Mouse (Mus musculus) heart, postnatal 25 days (tissue): ENCODE results near the gene March8. TPM values are rescaled to one million over a fixed set of nuclear protein-coding genes. Genes with fewer than 3 reads are reported as not detected.

ENCODE experiments used
- DNase-seq: peaks from one replicate; pipeline ENCODE4 v3.0.0; 2022; ENCODE audit warnings: low spot score
- intact Hi-C: fragments of 180-260 bp; cut with DNase I; formaldehyde crosslinking; loops from one replicate; pipeline ENCODE4 v1.15.1; 2025
- total RNA-seq, 2 experiments: library from RNA; stranded (reverse); gene quantifications; 2 replicates each; pipeline ENCODE4 v1.2.3; 2021

Gene March8
- total RNA-seq, 2 experiments from 2014 or later, result 38.6 to 41.2 TPM

DNA sequence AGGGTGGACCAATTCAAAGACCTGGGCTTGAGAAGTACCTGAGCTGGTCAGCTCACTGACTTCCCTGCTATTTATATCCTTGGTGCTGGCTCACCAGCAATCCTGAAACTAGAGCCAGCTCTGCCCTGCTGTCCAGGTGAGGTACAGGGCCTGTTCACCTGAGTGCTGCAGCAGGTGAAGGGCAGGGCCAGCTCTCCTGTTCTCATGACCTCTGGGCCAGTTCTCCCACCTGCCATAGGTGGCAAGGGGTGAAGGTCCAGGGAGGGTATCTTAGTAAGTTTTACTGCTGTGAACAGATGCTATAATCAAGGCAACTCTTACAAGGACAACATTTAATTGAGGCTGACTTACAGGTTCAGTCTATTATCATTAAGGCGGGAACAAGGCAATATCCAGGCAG is 32.0 kb downstream of the March8 start:
- intact Hi-C loops, result no loop called here
- no peak for DNase-seq

DNA sequence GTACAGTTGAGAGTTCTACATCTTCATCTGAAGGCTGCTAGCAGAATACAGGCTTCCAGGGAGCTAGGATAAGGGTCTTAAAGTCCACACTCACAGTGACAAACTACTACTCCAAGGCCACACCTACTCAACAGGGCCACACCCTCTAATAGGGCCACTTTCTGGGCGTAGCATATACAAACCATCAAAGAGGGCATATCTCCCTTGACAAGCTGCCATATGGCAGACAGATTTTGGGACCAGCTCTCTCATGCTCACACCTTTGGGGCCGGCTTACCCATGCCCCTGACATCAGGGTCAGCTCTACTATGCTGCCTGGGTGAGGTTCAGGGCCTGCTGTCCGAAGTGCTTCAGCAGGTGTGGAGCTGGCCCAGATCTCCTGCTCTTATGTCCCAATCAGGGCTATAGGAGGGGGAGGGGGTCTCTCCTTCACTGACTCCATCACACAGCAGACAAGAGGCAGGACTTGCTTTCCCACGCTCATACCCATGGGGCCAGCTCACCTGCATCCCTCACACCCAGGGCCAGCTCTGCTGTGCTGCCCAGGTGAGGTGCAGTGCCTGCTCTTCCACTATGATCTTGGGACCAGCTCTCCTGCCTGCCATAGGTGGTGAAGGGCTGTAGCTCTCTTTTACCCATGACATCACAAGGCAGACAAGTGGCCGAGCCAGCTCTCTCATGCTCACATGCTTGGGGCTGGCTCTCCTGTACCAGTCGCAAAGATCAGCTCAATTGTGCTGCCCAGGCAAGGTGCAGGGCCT is 32.6 kb downstream of the March8 start:
- intact Hi-C loops, result no loop called here
- DNase-seq, result no peak

DNA sequence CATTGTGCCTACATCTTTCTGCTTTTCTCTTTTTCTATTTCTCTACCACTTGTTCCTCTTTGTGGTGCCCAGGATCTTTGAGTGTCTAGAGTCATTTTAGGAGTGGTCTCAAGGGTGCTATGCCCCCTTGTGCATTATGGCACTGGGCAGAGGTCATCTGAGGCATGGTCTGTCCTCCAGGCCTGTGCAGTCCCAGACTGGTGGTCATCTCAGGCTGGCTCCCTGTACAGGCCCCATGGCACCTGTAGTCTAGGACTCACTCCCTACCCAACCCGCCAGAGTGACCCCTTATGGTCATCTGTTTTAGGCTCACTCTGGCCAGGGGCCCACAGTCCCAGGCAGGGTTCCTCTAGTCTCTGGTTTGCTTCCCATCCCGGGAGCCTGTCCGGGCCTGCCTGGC is 33.7 kb downstream of the March8 start:
- intact Hi-C loops, result no loop called here
- DNase-seq, result no peak

DNA sequence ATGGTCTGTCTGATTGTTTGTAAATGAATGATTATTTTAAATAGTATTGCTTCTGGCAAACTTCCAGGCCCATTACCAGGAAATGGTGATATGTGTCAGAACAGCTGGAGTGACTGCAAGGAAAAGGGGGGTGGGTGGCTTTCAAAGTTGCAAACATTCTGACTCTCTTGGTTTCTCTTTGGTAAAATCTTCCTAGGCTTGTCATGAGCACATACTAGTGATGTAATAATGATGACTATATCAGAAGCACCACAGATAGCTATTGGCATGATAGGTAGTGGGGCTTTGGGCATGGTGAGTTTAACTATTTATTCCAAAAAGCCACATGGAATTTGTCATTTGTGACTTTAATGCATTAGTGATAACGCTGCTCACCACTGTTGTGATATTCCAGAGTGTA is 36.3 kb downstream of the March8 start:
- intact Hi-C loops, result no loop called here
- no peak for DNase-seq

DNA sequence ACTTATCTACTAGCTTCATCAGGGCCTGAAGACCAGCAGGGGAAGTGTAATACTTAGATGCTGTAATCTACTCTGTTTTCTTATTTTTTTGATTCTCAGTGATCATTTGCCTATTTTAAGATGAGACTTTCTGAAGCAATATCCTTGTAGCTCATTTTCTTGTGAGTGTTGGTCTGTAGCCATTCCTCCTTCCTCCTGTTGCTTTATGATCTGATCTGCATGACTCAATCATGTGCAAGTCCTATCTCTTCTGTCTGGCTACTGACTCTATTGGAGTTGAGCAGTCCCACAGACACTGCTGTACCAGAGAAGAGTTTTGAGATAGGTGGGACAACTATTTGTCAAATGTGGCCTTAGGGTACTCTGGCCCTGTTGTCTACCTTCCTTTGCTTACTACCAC is 36.8 kb downstream of the March8 start:
- DNase-seq, result no peak
- intact Hi-C loops, result no loop called here

DNA sequence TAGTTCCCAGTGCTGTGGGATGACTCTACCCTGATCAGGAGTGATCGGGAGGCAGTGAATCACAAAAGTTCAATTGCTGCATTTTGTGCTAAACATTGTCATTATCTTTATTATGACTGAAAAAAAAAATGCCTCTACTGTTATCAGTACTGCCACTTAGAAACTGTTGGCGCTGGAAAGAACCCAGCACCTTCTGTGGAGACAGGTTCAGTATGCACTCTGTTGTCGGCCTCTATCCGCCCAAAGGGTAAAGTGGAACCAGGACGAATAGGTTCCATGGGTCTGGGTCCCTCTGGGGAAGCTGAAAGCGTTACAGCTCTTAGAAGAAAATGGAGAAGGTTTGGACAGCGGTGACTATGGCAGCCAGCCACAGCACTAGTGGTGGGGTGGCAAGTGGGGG is 41.1 kb downstream of the March8 start:
- no peak for DNase-seq
- intact Hi-C loops, result no loop called here

DNA sequence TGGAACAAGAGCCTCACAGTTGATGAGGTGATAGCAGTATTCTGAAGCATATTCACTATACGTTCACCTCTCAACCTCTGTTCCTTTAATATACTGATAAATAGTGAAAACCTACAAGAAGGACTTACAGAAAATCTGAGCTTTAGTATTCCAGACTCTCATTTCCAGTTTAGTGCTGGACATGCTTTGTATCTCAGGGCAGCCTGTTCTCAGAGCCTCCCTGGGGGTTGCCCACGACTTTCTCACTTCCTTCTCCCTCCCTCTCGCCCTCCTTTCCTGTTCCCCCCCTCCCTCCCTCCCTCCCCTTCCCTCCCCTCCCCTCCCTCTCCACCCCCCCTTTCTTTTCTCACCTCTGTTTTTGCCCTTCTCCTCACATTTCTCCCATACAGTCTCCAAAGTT is 42.3 kb downstream of the March8 start:
- intact Hi-C loops, result no loop called here
- no peak for DNase-seq

DNA sequence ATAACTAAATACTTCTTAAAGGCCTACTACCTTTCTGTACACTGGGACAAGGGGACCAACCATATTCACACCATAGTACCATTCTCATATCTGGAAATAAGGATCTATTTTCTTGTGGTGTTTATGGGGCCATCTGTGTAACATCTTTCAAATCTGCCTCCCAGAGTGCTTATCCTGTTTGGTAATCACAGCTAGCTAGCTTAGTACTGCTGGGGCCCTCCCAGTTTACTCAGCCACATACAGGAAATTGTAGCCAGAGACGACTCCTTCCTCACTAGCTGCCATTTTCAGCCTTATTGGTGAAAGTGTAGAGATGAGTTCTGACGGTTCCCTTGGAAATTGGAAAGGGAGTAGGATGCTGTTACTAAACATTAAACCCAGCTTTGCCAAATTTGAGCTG is 43.8 kb downstream of the March8 start:
- intact Hi-C loops, result no loop called here
- DNase-seq, result no peak

DNA sequence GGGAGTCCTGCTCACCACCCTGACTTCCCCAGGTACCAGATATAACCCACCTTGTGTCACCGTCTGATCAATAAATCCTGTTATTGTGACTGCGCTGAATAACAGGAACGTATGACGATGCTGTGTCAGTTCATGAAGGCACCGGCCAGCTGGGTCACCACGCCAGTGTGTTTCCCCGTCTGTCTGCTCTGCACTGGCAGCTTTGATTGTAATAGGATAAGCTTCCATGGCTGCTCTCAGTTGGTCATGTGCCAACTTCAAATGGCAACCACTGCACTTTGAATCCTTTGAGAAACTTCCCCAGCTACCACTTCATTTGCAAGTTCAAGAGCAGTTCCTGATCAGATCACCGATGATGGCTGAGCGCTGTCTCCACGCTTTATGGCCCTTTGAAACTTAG is 45.8 kb downstream of the March8 start:
- DNase-seq, result no peak
- intact Hi-C loops, result no loop called here

DNA sequence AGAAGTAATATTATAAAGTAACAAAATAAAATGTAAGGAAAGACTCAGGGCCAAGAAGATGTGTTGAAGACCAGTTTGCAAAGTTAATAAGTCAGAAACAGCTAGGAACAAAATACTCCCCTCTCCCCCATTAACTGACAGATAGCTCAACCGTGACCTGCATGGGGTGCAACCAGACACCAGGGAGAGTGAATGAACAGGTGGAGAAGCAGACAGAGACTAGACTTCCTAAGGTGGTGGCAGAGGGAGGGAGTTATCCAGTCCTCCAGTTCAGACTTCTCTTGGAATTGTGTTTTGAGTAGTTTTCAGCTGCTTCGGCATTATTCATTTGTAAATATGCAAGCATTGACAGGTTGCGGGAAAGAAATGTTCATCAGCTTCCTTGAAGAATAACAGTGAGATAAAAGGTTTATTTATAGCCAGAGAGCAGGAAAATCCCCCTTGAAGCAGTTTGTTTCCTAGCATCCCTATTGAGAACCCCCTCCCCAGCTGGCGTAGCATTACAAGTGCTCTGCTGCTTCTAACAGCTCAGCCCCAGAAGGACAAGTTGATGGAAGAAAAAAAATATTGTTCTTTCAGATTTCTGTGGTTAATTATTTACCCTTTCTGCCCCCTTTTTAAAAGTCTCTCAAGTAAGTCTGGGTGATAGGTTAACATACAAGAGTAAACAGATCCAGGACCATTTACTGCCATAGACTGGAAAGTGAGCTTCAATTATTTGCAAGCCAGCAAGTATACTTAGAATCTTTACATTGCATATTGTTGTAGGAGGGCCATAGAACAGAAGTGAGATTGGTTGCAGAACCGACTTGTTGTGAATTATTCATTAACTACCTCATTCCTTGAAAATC is 47.6 kb downstream of the March8 start:
- intact Hi-C loops, result no loop called here
- no peak for DNase-seq

DNA sequence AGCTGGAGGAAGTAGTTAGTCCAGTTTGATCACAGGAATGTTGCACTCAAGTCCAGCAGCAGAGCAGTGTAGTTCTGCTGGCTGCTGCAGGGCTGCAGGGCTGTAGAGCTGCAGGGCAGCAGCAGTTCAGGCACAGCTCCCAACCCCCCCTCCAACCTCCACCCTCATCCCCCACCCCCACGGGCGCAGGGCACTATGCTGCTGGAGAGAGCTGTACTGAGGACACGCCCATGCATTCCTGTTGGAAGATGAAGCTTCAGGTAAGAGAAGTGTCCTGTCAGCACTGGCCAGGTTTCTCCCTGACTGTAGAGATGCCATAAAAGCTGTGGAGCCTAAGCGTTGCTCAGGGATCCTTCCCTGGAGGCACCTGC is 48.2 kb downstream of the March8 start:
- DNase-seq, result no peak
- intact Hi-C loops, result no loop called here

DNA sequence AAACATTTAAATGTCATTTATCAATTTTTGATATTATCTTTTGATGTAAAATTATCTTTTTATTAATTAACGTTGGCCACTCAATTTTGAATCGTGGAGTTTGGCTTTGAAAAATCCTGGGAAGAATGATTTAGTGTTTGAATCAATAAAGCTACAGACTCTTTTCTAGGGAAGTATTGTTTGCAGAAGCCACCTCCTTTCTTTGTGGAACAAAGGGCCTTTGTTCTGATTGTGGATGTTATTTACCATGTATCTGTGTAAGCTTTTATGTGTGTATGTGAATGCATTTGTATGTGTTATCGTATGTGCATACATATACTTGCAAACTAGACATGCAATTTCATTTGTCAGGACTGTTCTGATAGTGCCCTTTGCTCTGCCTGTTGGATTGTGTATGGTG is 48.7 kb downstream of the March8 start:
- intact Hi-C loops, result no loop called here
- DNase-seq, result no peak

DNA sequence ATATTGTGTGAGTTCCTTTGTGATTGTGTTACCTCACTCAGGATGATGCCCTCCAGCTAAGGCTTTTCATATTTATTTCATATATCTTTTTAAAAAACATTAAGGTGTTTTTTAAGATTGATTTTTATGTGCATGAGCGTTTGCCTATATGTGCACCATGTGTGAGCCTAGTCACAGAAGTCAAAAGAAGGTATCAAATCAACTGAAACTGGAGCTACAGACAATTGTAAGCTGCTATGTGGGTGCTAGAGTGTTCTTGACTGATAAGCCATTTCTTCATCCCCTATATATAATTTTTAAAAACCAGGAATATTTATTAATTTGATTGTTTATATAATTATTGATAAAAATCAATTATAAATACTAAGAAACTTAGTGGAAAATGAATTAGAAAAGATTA is 50.2 kb downstream of the March8 start:
- intact Hi-C loops, result no loop called here
- no peak for DNase-seq

DNA sequence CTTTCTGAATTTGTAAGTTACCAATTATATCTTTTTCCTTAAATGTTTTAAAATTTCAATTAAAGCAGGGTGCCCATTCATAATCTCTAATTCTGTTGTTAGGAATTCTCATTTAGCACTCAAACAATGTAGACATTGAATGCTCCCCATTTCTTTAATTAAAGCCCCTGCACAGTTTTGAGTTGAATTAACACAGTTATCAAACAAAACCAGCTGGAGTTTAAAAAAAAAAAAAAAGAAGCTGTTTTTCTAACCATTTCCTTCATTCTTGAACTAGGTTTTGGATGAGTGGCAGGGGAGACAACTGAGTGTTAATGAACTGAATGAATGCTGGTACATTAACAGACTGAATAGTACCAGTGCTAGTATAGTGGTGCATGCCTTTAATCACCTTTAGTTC is 51.7 kb downstream of the March8 start:
- intact Hi-C loops, result no loop called here

DNA sequence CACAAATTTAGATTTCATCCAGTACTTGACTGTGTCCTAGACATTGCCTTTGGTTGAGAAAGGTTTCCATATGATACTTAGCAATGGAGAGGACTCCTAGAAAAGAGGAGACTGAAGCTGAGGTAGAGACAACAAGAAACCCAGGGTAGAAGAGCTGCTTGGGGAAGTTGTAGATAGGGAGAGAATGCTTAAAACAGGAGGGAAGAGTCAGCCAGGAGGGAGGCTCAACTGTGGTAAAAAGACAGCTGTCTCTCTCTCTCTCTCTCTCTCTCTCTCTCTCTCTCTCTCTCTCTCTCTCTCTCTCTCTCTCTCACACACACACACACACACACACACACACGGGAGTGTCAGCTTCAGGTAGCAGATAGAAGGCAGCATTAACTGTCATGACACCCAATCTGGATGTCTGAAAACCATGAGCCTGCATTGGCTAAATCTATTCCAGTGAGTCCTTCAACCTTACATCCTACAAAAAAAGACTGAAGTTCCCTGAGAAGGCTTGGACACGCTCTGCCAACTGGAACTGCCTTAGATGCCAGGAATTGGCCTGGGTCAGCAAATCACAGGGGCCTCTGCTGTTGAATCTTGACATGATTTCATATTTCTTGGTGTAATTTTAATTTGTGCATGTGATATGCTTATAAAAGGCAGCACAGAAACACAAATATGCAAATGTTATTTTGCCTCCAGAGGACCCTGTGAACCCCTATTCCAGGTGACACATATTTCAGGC is 57.3 kb downstream of the March8 start:
- intact Hi-C loops, result no loop called here
- no peak for DNase-seq

More for the DNA sequence above, 51.7 kb downstream of the March8 start:
- DNase-seq, result no peak

DNA sequence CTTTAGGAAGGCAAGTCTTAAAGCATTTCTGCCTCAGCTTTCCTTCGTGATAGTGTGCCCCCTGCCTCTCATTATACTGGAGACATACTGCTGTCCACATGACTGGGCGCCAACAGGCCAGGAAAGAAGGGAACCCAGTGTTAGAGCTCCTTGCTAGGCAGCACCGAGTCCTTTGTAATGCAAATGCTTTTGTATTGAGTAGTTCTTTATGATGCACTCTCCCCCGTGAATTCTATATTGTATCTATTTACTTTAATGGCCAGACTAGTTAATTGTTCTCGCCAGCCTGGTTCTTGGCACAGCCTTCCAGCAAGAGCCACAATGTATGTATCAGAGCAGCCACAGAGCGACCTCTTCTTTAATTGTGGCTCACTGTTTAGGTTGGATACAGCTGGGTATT is 59.8 kb downstream of the March8 start:
- DNase-seq, result no peak
- intact Hi-C loops, result no loop called here

DNA sequence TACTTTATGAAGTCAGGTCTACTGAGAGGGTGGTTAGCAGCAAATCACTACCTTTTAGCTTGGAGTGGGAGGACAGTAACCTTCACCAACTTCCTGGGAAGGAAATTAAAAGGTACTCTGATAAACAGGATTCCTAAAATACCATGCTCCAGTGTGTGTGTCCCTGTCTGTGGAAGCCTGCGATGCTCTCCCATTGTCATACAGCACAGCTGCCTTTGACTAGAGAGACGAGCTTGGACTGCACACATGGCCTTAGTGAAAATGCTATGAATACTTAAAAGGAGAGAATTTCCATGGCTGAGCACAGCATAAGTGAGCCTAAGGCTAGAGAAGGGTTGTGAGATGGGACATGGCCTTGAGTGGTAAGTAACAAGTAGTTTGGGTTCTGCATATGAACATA is 60.3 kb downstream of the March8 start:
- intact Hi-C loops, result no loop called here

DNA sequence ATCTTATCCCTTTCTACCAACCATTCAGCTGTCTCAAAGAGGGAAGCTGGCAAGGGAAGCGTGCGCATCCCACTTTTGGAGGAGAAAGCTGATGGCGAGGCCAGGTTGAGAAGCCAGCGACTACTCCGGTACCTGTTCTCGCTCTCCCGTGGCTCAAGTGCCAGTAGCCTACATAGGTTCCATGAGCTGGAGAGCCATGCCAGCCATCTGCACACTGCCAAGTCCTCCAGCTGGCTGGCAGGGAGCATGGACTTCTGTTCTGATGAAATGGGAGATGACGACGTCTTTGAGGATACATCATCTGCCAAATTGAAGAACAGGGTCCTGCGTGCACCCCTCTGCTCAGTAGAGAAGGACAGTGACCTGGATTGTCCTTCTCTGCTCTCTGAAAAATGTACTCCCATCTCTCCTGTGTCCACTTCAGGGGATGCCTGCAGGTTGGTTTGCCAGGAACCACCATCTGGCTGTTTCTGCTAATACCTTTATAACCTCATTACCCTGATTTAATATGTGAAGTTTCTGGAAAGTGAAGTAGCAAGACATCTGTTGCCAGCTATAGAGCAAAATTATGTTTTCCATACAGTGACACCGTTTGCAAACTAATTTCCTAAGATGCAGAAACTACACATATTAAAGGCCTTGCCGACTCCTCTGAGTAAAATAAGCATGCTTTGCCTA is 64.1 kb downstream of the March8 start:
- DNase-seq, result no peak

More for the DNA sequence above, 60.3 kb downstream of the March8 start:
- no peak for DNase-seq

DNA sequence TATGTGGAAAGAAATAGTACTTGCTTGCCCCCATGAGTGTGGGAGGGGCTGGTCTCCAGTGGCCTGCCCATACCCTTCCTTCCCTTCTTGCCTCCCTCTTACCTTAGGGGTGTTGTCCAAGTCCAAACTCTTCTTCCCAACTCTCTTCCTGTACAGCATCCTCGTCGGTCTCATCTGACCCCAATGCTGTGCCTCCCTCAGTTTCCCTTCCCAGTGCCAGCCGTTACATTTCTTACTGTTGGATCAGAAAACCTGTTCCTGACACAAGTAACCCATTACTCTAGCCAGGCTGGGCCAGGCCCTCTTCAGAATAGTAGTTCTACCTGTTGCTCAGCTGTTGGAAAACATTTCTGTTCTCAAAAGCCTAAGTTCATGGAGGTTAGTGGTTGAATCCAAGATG is 64.6 kb downstream of the March8 start:
- DNase-seq, result no peak
- intact Hi-C loops, result no loop called here

More for the DNA sequence above, 64.1 kb downstream of the March8 start:
- intact Hi-C loops, result no loop called here

DNA sequence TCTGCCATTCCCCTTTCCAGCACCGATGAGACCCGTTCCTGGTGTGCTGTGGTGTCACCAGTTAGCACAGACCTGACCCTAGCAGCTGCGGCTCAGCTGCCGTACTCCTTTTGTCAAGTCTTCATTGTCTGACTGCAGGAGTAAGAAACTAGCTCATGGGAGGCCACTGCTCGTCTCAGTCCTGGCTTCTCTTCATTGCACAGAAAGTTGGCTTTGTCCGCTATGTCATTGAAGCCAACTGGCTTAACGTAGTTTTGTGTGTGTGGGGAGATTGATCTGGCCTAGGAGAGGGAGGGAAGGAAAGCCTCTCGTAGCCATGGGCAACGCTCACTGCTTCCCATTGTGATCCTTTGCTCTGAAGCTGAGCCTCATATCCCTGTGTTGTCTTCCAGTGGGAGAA is 67.4 kb downstream of the March8 start:
- intact Hi-C loops, result no loop called here
- no peak for DNase-seq
